Mouse (Mus musculus): ENCODE measurements around the gene Fam102b. TPM values are rescaled to one million over a fixed set of nuclear protein-coding genes. Genes with fewer than 3 reads are reported as not detected.
A peak's percentile ranks its signal among the peaks of the same experiment; 100 is the strongest.

Gene Fam102b
- polyA plus RNA-seq (2014; fragmentation: Nextera tagmentation; extraction: Ambion mirVana) = 16.8 and 18.2 TPM in 2 replicates

DNA sequence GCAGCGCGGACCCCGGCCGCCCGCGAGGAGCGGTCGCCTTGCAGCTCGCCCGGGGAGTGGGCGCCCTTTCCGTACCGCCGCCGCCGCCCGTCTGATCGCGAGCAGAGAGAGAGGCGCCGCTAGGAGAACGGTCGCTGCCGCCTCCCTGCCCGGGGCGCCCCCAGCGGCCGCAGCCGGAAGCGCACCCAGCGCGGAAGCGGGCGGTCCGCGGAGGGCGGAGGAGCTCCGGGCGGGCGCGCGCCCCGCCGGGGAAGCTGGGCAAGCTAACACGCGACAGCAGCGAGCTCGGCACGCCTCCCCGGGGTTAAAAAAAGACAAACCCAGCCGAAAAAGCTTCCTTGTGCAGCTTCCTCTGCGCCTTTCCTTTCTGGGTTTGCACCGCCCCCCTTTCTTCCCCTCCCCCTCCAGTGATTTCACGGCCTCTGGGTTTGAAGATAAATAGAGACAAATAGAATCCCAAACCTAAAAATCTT, at the start of gene Fam102b:
Fam102b (minus strand) TSS at position 93 of the 473 bp plus-strand sequence.
- Histone ChIP-seq H3K36me3 (ENCODE audit: control insufficient read depth, insufficient read depth, low read length) (no peaks in the 10 kb centered on the region), H3K4me2 (ENCODE audit: low read depth) (peak within 1 kb of the TSS; percentile 79), H3K4me1 (ENCODE audit: control insufficient read depth, insufficient read depth, low read length) (peaks cover 3% of the 10 kb centered on the region; the same call in 1 of the 2 replicates), H3K9me3 (ENCODE audit: control insufficient read depth, low read length) (no peaks in the 10 kb centered on the region), H3K4me3 (ENCODE audit: low read depth, low read length) (peak within 1 kb of the TSS; percentile 70), H3K9ac (ENCODE audit: low read length) (peak within 1 kb of the TSS; percentile 87), H3K27ac (ENCODE audit: low read depth, low read length) (peak within 1 kb of the TSS; percentile 67), H3K27me3 (ENCODE audit: control insufficient read depth, insufficient read depth, low read length) (no peaks in the 10 kb centered on the region)
- DNase-seq (ENCODE audit: low spot score) = peak; percentile 93
- peak; percentile 79 for ATAC-seq (ENCODE audit: insufficient read depth, low FRiP score, low TSS enrichment)
- WGBS = under 1% methylated on average over 16 of the region's 54 CpGs

DNA sequence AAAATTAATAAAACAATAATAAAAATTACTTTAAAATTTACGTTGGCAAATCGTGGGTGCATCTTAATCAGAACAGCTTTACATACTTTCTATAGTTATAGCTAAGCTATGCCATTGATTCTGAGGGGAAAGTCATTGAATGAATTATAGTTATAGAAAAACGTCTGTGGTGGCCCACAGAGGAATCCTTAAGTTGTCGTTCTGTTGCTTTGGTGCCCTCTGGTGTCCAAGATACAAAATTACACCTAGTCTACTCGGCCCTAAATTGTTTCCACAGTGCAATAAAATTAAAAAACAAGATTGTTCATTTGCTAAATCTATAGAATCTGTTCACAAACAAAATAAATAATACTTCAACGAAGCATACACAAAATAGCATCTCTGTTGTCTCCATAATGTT, 35.6 kb upstream of the Fam102b start:
- DNase-seq (ENCODE audit: low spot score) (peak; percentile 53), ATAC-seq (ENCODE audit: insufficient read depth, low FRiP score, low TSS enrichment) (peak; percentile 48)
- H3K27me3 ChIP-seq (ENCODE audit: control insufficient read depth, insufficient read depth, low read length) = no peaks in the 10 kb centered on the region

DNA sequence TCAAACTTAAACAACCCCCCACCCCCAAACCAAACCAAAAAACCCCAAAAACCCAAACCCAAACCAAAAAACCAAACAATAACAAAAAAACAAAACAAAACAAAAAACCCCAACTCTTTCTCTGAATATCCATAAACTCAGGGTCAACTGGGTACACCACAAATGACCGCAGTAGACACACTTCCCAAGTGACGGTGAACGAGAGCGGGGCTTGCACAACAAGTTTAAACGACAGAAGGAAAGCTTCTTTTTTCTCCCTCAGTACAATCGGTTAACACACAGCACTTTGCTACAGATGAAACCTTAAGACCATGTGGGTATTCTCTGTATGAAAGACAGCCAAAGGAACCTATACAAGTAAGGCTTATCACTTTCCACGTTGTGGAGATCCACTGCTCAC, 35.0 kb upstream of the Fam102b start:
- no peak for ATAC-seq (ENCODE audit: insufficient read depth, low FRiP score, low TSS enrichment)
- WGBS = 75% methylated on average over 7 of the region's 7 CpGs
- no peak overlapping the region for H3K9ac ChIP-seq (ENCODE audit: low read length)

More for the DNA sequence above, 35.6 kb upstream of the Fam102b start:
- no peak overlapping the region for H3K4me2 ChIP-seq (ENCODE audit: low read depth)
- H3K4me1 ChIP-seq (ENCODE audit: control insufficient read depth, insufficient read depth, low read length) = no peaks in the 10 kb centered on the region
- no peaks in the 10 kb centered on the region for H3K36me3 ChIP-seq (ENCODE audit: control insufficient read depth, insufficient read depth, low read length)
- no peak overlapping the region for H3K4me3 ChIP-seq (ENCODE audit: low read depth, low read length)
- WGBS = 2% methylated on average over 6 of the region's 6 CpGs
- no peak overlapping the region for H3K27ac ChIP-seq (ENCODE audit: low read depth, low read length)
- no peaks in the 10 kb centered on the region for H3K9me3 ChIP-seq (ENCODE audit: control insufficient read depth, low read length)
- H3K9ac ChIP-seq (ENCODE audit: low read length) = no peak overlapping the region

DNA sequence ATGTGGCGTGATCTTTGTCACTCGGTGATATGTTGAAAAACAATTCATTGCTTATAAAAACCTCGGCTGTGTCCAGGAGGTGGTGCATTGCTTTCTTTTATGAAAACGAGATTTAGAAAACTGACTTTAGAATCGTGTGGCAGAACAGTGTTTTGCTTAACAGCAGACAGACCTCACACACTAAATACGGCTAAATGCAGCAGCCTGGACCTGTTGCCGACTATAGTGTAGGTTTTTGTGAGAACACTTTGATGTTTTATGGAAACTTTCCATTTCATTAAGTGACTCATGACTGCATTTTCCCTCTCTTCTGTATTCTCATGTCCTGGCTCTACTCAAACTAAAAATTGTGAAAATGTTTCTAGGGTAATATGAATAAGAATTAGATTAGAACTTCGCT, 32.5 kb upstream of the Fam102b start:
- Histone ChIP-seq H3K4me1 (ENCODE audit: control insufficient read depth, insufficient read depth, low read length) (no peaks in the 10 kb centered on the region), H3K4me3 (ENCODE audit: low read depth, low read length) (no peak overlapping the region), H3K27me3 (ENCODE audit: control insufficient read depth, insufficient read depth, low read length) (no peaks in the 10 kb centered on the region), H3K4me2 (ENCODE audit: low read depth) (no peak overlapping the region), H3K9ac (ENCODE audit: low read length) (no peak overlapping the region), H3K36me3 (ENCODE audit: control insufficient read depth, insufficient read depth, low read length) (no peaks in the 10 kb centered on the region), H3K27ac (ENCODE audit: low read depth, low read length) (no peak overlapping the region), H3K9me3 (ENCODE audit: control insufficient read depth, low read length) (no peaks in the 10 kb centered on the region)
- ATAC-seq (ENCODE audit: insufficient read depth, low FRiP score, low TSS enrichment) = no peak
- DNase-seq (ENCODE audit: low spot score) = no peak
- 79% methylated on average over 8 of the region's 8 CpGs for WGBS

More for the DNA sequence above, 35.0 kb upstream of the Fam102b start:
- Histone ChIP-seq H3K27me3 (ENCODE audit: control insufficient read depth, insufficient read depth, low read length) (no peaks in the 10 kb centered on the region), H3K4me2 (ENCODE audit: low read depth) (no peak overlapping the region), H3K36me3 (ENCODE audit: control insufficient read depth, insufficient read depth, low read length) (no peaks in the 10 kb centered on the region), H3K27ac (ENCODE audit: low read depth, low read length) (no peak overlapping the region), H3K4me3 (ENCODE audit: low read depth, low read length) (no peak overlapping the region), H3K9me3 (ENCODE audit: control insufficient read depth, low read length) (no peaks in the 10 kb centered on the region), H3K4me1 (ENCODE audit: control insufficient read depth, insufficient read depth, low read length) (no peaks in the 10 kb centered on the region)
- no peak for DNase-seq (ENCODE audit: low spot score)

DNA sequence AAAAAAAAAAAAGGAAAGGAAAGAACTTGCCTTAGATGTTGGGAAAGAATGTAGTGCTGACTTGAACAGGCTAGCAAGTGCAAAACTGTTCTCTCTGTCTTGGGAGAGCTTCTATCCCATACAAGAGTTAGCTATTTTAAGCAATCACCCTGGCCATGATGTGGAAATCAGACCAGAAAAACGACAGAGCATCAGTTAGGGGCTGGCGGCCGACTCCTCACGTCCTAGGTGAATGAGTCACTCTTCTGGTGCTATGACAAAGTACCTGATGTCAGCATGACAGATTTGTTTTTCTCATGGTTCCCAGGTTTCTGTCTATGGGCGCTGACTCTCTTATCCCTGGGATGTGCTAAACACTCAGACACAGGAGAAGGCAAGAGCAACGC, 24.5 kb upstream of the Fam102b start:
- Histone ChIP-seq H3K4me2 (ENCODE audit: low read depth) (no peak overlapping the region), H3K36me3 (ENCODE audit: control insufficient read depth, insufficient read depth, low read length) (no peaks in the 10 kb centered on the region), H3K27ac (ENCODE audit: low read depth, low read length) (no peak overlapping the region), H3K27me3 (ENCODE audit: control insufficient read depth, insufficient read depth, low read length) (no peaks in the 10 kb centered on the region), H3K9ac (ENCODE audit: low read length) (no peak overlapping the region), H3K9me3 (ENCODE audit: control insufficient read depth, low read length) (no peaks in the 10 kb centered on the region), H3K4me1 (ENCODE audit: control insufficient read depth, insufficient read depth, low read length) (0 out of 2 replicates have a peak, but pooled peaks cover 3% of the 10 kb centered on the region), H3K4me3 (ENCODE audit: low read depth, low read length) (no peak overlapping the region)
- DNase-seq (ENCODE audit: low spot score) (no peak), ATAC-seq (ENCODE audit: insufficient read depth, low FRiP score, low TSS enrichment) (no peak)
- WGBS = 88% methylated on average over 6 of the region's 6 CpGs

DNA sequence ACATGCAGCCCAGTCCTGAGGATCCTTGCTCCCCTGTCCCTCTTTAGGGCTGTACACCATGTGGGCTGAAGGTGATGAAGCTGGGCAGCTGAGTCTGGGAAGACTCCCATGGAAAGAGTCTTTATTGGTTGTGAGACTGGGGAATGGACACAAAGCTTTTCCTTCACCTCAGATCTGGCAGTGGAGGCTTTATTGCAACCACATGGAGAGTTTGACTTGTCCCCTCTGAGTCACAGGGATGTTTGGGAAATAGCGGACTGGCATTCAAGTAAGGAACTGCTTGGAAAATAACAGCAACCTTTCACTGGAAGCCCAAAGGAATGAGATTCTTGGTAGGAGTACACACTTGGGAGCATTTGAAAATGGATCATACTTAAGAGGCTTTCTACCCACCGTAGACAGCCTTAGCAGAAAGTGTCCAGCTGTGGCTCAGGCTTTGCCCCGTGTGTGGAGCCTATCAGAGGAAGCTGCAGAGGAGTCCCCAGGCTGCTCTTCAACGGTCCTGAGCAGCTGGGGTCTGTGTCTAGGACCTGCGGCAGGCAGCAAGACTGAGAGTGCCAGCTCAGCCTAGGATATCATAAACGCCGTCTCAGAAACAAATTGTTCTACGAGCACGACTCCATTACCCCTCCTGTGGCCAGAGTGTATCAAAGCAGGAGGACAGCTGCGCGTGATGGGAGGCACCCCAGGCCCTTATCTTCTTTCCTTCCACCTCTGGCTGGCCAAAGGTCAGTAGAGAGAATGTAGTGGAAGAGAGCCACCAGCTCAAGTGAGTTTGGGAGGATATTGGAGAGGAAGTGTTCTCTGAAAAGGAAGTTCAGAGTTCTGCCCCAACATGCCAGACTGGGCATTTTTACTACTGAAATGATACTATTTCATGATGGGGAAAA, 23.9 kb upstream of the Fam102b start:
- H3K36me3 ChIP-seq (ENCODE audit: control insufficient read depth, insufficient read depth, low read length) = no peaks in the 10 kb centered on the region
- no peak overlapping the region for H3K27ac ChIP-seq (ENCODE audit: low read depth, low read length)
- DNase-seq (ENCODE audit: low spot score) = no peak
- H3K4me2 ChIP-seq (ENCODE audit: low read depth) = no peak overlapping the region
- peak; percentile 38; the same call in 1 of the 2 replicates for ATAC-seq (ENCODE audit: insufficient read depth, low FRiP score, low TSS enrichment)
- 47% methylated on average over 11 of the region's 11 CpGs for WGBS
- H3K4me1 ChIP-seq (ENCODE audit: control insufficient read depth, insufficient read depth, low read length) = 0 out of 2 replicates have a peak, but pooled peaks cover 3% of the 10 kb centered on the region
- no peaks in the 10 kb centered on the region for H3K27me3 ChIP-seq (ENCODE audit: control insufficient read depth, insufficient read depth, low read length)
- no peaks in the 10 kb centered on the region for H3K9me3 ChIP-seq (ENCODE audit: control insufficient read depth, low read length)
- H3K4me3 ChIP-seq (ENCODE audit: low read depth, low read length) = no peak overlapping the region
- H3K9ac ChIP-seq (ENCODE audit: low read length) = no peak overlapping the region

DNA sequence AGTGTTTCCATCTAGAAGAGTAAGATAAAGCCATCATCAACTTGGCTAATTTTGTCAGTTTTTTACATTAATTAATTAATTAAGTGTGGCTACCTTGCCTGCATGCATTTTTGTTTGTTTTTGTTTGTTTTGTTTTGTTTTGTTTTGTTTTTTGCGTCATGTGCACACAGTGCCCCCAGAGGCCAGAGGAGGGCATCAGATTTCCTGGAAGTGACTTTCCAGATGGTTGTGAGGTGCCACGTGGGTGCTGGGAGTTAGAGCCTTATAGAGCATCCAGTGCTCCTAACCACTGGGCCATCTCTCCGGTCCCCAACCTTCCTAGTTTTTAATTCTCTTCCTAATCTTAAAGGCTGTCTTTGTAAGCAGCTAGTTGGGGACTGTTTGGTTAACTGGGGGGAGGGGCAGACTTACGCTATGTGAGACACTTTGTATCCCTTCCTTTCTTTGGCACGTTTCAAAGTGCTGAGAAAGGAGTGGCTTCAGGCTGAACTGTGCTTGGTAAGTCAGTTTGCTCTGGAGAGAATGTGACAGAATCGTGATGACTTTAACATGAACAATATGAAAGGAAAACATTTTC, 20.4 kb upstream of the Fam102b start:
- ATAC-seq (ENCODE audit: insufficient read depth, low FRiP score, low TSS enrichment) = no peak
- no peaks in the 10 kb centered on the region for H3K27me3 ChIP-seq (ENCODE audit: control insufficient read depth, insufficient read depth, low read length)
- no peaks in the 10 kb centered on the region for H3K36me3 ChIP-seq (ENCODE audit: control insufficient read depth, insufficient read depth, low read length)
- no peak overlapping the region for H3K9ac ChIP-seq (ENCODE audit: low read length)
- no peak for DNase-seq (ENCODE audit: low spot score)
- H3K9me3 ChIP-seq (ENCODE audit: control insufficient read depth, low read length) = no peaks in the 10 kb centered on the region
- no peak overlapping the region for H3K27ac ChIP-seq (ENCODE audit: low read depth, low read length)
- H3K4me1 ChIP-seq (ENCODE audit: control insufficient read depth, insufficient read depth, low read length) = 0 out of 2 replicates have a peak, but pooled peaks cover 3% of the 10 kb centered on the region
- no peak overlapping the region for H3K4me2 ChIP-seq (ENCODE audit: low read depth)
- no peak overlapping the region for H3K4me3 ChIP-seq (ENCODE audit: low read depth, low read length)
- WGBS = 45% methylated on average over 6 of the region's 6 CpGs

DNA sequence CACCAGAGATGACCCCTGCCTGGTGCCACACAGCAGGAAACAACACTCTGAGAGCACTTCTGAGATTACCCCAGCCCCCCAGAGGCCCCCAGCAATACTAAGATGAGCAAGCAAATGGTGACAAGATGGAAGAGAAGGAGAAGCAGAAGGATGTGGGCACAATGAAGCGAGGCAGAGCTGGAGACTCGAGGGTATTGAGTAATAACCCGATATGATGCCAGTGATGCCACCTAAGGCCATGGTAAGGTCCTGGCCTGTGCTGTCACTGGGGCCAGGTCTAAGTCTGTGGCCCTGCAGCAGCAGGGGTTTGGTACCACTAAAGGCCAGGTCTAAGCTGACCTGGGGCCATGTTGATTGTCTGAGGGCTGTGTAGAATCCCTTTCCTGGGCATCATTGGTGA, 19.0 kb upstream of the Fam102b start:
- Histone ChIP-seq H3K9me3 (ENCODE audit: control insufficient read depth, low read length) (no peaks in the 10 kb centered on the region), H3K9ac (ENCODE audit: low read length) (no peak overlapping the region), H3K27ac (ENCODE audit: low read depth, low read length) (no peak overlapping the region), H3K36me3 (ENCODE audit: control insufficient read depth, insufficient read depth, low read length) (no peaks in the 10 kb centered on the region), H3K4me1 (ENCODE audit: control insufficient read depth, insufficient read depth, low read length) (0 out of 2 replicates have a peak, but pooled peaks cover 3% of the 10 kb centered on the region), H3K27me3 (ENCODE audit: control insufficient read depth, insufficient read depth, low read length) (no peaks in the 10 kb centered on the region), H3K4me3 (ENCODE audit: low read depth, low read length) (no peak overlapping the region), H3K4me2 (ENCODE audit: low read depth) (no peak overlapping the region)
- DNase-seq (ENCODE audit: low spot score) (no peak), ATAC-seq (ENCODE audit: insufficient read depth, low FRiP score, low TSS enrichment) (no peak)
- 87% methylated on average over 3 of the region's 3 CpGs for WGBS
